Mouse (Mus musculus) bone marrow, adult 2 months (tissue): ENCODE results near the gene Trim14.

Source experiments
- CTCF ChIP-seq: fragments of 200-500 bp; IDR thresholded peaks from 2 replicates; pipeline ENCODE4 v1.5.1; 2011; ENCODE audit warnings: low read length, control low read depth; ENCODE audit not compliant: control insufficient read depth, insufficient read depth
- POLR2A ChIP-seq: fragments of 200-500 bp; IDR thresholded peaks from 2 replicates; pipeline ENCODE4 v1.6.1; 2011; ENCODE audit warnings: low read depth, mild to moderate bottlenecking, control low read depth, low read length, borderline replicate concordance; ENCODE audit not compliant: control insufficient read depth

DNA sequence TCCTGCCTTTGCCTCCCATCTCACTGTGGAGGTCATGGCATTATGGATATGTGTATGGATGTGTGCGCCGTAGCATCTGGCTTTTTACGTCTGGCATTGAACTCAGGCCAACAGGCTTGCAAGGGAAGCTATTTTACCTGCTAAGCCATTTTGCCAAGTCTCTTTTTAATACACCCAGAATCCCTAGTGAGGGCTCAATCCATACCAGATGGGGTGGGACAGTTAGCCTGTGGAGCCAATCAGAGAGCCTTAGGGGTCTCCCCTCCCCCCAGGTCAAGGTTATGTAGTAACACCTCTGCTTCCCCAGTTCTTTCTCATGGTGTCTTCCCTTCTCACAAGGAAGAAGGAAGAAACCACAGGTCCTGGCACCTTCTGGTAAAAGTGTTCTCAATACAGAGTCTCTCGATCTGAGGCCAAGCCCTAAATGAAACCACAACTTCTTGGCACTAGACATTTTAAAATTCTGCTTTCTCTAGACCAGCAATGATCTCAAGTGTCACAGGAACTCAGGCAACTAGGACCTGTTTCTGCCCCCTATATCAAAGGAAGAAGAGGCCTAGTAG is 29.5 kb upstream of the Trim14 start:
- no peak for TF ChIP-seq POLR2A
- no peak for TF ChIP-seq CTCF
